Mouse (Mus musculus) limb, embryonic 14.5 days (tissue): ENCODE data around the gene Hacl1. TPM values are rescaled to one million over a fixed set of nuclear protein-coding genes. Genes with fewer than 3 reads are reported as not detected.
A peak's percentile ranks its signal among the peaks of the same experiment; 100 is the strongest.

Experiments
- ATAC-seq: fragments of 200-750 bp; cut with Nextera tagmentation; 2 replicates; pipeline ENCODE4 v1.8.0; 2017; ENCODE audit warnings: low read depth, moderate number of reproducible peaks, moderate TSS enrichment; ENCODE audit not compliant: low FRiP score
- DNase-seq: peaks from one replicate; pipeline ENCODE4 v3.0.0-alpha.2; 2015; ENCODE audit warnings: low spot score
- H3K27ac ChIP-seq: fragments of 300-500 bp; sonication (generic); replicated peaks from 2 replicates; pipeline ENCODE4 v1.5.1; 2014; ENCODE audit warnings: low read depth, mild to moderate bottlenecking, low read length, moderate library complexity, mixed read lengths
- H3K27me3 ChIP-seq: fragments of 300-500 bp; sonication (generic); 2 replicates; pipeline ENCODE4 v1.6.1; 2014; ENCODE audit warnings: low read length, mixed read lengths; ENCODE audit not compliant: control insufficient read depth, insufficient read depth
- H3K36me3 ChIP-seq: fragments of 300-500 bp; sonication (generic); 2 replicates; pipeline ENCODE4 v1.6.1; 2014; ENCODE audit warnings: mild to moderate bottlenecking, low read length, moderate library complexity, mixed read lengths; ENCODE audit not compliant: control insufficient read depth, insufficient read depth
- H3K4me1 ChIP-seq: fragments of 300-500 bp; sonication (generic); 2 replicates; pipeline ENCODE4 v1.6.1; 2014; ENCODE audit warnings: antibody characterized with exemption, low read length, mixed read lengths; ENCODE audit not compliant: control insufficient read depth, insufficient read depth
- H3K4me2 ChIP-seq: fragments of 300-500 bp; sonication (generic); replicated peaks from 2 replicates; pipeline ENCODE4 v1.6.1; 2014; ENCODE audit warnings: low read depth, mild to moderate bottlenecking, low read length, moderate library complexity; ENCODE audit not compliant: severe bottlenecking
- H3K4me3 ChIP-seq: fragments of 300-500 bp; sonication (generic); replicated peaks from 2 replicates; pipeline ENCODE4 v1.5.1; 2014; ENCODE audit warnings: low read length
- H3K9ac ChIP-seq: fragments of 300-500 bp; sonication (generic); 2 replicates; pipeline ENCODE4 v1.6.1; 2014; ENCODE audit warnings: mild to moderate bottlenecking, low read depth, low read length, moderate library complexity; ENCODE audit not compliant: severe bottlenecking
- H3K9me3 ChIP-seq: fragments of 300-500 bp; sonication (generic); 2 replicates; pipeline ENCODE4 v1.6.1; 2016; ENCODE audit warnings: low read length; ENCODE audit not compliant: control insufficient read depth
- POLR2A ChIP-seq: fragments of 200-500 bp; IDR thresholded peaks from 2 replicates; pipeline ENCODE4 v1.8.0; 2012; ENCODE audit warnings: inconsistent platforms, mild to moderate bottlenecking, moderate library complexity, borderline replicate concordance; ENCODE audit not compliant: insufficient read depth, insufficient read length; ENCODE audit errors: extremely low read depth
- WGBS: fragments of 180-500 bp; shearing (Covaris S2); extraction: QIAGEN DNeasy Blood & Tissue Kit; methylation state at CpG from one replicate; pipeline ENCODE4 v1.1.7; 2014; 5-methylcytosine and 5-hydroxymethylcytosine counted together
- polyA plus RNA-seq, 2 experiments: library from polyadenylated mRNA; depleted of rRNA in 1 of 2; stranded (reverse) in 1 of 2; unstranded in 1 of 2; fragments of >200 nt; fragmentation: Nextera tagmentation in 1 of 2; extraction: Ambion mirVana in 1 of 2; gene quantifications; 2 replicates each; pipeline versions ENCODE4 v1.2.1 to v1.2.3; 2012 to 2014

The Hacl1 gene
- polyA plus RNA-seq (2012; rRNA removed): 14.7 and 18.2 TPM in 2 replicates
- 16.5 and 16.6 TPM in 2 replicates for polyA plus RNA-seq (2014; fragmentation: Nextera tagmentation; extraction: Ambion mirVana)

- no peaks in the 10 kb centered on the region for H3K27me3 ChIP-seq
- peak within 1 kb of the TSS; percentile 86 for H3K27ac ChIP-seq
- no peaks in the 10 kb centered on the region for H3K9me3 ChIP-seq
- TF ChIP-seq POLR2A: peak; percentile 74; the same call in 1 of the 2 replicates
- no peaks in the 10 kb centered on the region for H3K36me3 ChIP-seq
- peak within 1 kb of the TSS; percentile 76 for H3K4me2 ChIP-seq
- peak within 1 kb of the TSS; percentile 63 for H3K9ac ChIP-seq
- WGBS: 1% methylated on average over 30 of the region's 30 CpGs
- DNase-seq (peak; percentile 93), ATAC-seq (peak; percentile 97)
- H3K4me1 ChIP-seq: peaks cover 5% of the 10 kb centered on the region
- H3K4me3 ChIP-seq: peak within 1 kb of the TSS; percentile 59
Measured at GRCm38 (mm10) chr14:31640890-31641505, at the start of gene Hacl1, which contains the start of gene Btd. Gene Hacl1 (minus strand): TSS chr14:31641286. Gene Btd (plus strand): TSS chr14:31641028.

- WGBS: 91% methylated on average over 1 of the region's 1 CpGs
Measured at GRCm38 (mm10) chr14:31686231-31686630, 45.1 kb upstream of the Hacl1 start.

DNA sequence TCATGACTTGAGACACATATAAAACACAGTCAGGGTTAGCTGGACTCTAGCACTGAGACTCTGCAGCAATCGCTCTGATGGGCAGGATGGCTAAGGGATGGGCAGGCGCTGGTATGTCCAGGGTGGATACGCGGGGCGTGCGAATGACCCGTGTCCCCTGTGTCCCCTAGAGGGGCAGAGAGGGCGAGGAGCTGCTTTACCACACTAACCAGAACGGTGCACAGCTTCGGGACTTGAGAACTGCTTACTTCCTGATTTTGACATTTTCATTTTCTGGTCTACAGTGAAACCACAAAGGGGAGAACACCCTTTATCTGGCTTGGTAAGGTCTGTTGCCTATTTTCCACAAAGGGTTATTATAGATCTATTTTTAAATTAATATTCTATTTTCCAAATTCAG is 44.6 kb upstream of the Hacl1 start:
- WGBS: 87% methylated on average over 10 of the region's 10 CpGs
- Histone ChIP-seq H3K9ac (no peak overlapping the region), H3K9me3 (no peaks in the 10 kb centered on the region), H3K4me3 (no peak overlapping the region), H3K4me2 (no peak overlapping the region), H3K4me1 (no peaks in the 10 kb centered on the region), H3K27me3 (no peaks in the 10 kb centered on the region), H3K36me3 (no peaks in the 10 kb centered on the region), H3K27ac (no peak overlapping the region)
- no peak for TF ChIP-seq POLR2A
- DNase-seq (no peak), ATAC-seq (no peak)

More at GRCm38 (mm10) chr14:31686231-31686630, 45.1 kb upstream of the Hacl1 start:
- DNase-seq: no peak
- Histone ChIP-seq H3K4me1 (no peaks in the 10 kb centered on the region), H3K9ac (no peak overlapping the region), H3K4me2 (no peak overlapping the region), H3K27me3 (no peaks in the 10 kb centered on the region), H3K4me3 (no peak overlapping the region), H3K9me3 (no peaks in the 10 kb centered on the region), H3K36me3 (no peaks in the 10 kb centered on the region), H3K27ac (no peak overlapping the region)
- no peak for TF ChIP-seq POLR2A
- no peak for ATAC-seq

DNA sequence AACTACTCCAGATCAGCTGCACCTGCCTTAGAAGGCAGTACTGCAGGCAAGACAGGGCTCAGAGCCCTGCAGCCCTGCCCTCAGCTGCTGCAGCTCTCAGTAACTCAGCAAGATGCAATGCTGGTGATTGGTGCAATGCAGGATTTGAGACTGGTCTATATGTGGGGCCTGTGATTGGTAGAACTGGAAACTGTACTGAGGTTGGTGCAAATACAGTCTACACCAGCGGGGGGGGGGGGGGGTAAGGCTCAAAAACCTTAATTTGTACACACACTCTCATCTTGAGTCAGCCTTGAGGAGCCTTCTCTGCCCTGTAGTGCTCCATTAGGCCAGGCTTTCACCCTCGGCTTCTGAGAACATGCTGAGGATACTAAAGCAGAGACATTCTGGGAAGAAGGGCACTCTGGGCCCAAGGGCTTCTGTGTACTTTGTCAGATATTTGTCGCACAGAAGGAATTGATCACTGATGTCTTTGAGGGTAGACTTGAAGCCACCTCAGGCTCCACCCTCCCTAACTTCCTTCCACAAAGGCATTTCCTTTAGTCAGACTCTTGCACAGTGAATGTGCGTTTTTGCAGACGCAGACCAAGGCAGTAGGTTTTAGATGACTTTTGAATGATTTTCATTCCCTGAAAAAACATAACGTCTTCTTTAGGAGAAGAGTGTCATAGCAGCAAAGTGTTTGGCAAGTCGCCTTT is 43.4 kb upstream of the Hacl1 start:
- Histone ChIP-seq H3K4me2 (no peak overlapping the region), H3K9me3 (no peaks in the 10 kb centered on the region), H3K27me3 (no peaks in the 10 kb centered on the region), H3K4me1 (no peaks in the 10 kb centered on the region), H3K27ac (no peak overlapping the region), H3K9ac (no peak overlapping the region), H3K36me3 (no peaks in the 10 kb centered on the region), H3K4me3 (no peak overlapping the region)
- ATAC-seq (no peak), DNase-seq (no peak)
- TF ChIP-seq POLR2A: no peak
- WGBS: 66% methylated on average over 7 of the region's 7 CpGs

- DNase-seq (no peak), ATAC-seq (no peak)
- no peak overlapping the region for H3K9ac ChIP-seq
- H3K36me3 ChIP-seq: no peaks in the 10 kb centered on the region
- H3K9me3 ChIP-seq: no peaks in the 10 kb centered on the region
- no peaks in the 10 kb centered on the region for H3K27me3 ChIP-seq
- H3K4me1 ChIP-seq: no peaks in the 10 kb centered on the region
- TF ChIP-seq POLR2A: no peak
- H3K27ac ChIP-seq: no peak overlapping the region
- H3K4me3 ChIP-seq: no peak overlapping the region
- H3K4me2 ChIP-seq: no peak overlapping the region
- 50% methylated on average over 1 of the region's 2 CpGs for WGBS
Measured at GRCm38 (mm10) chr14:31683610-31684009, 42.5 kb upstream of the Hacl1 start.
